Mouse (Mus musculus) forebrain, embryonic 16.5 days (tissue): Measurements from ENCODE around the gene Grik5. TPM values are rescaled to one million over a fixed set of nuclear protein-coding genes. Genes with fewer than 3 reads are reported as not detected.

Experiments used
- ATAC-seq: fragments of 200-750 bp; cut with Nextera tagmentation; 2 replicates; pipeline ENCODE4 v1.8.0; 2017; ENCODE audit warnings: mild to moderate bottlenecking, moderate library complexity
- H3K27ac ChIP-seq: fragments of 300-500 bp; sonication (generic); 2 replicates; pipeline ENCODE4 v1.5.1; 2014; ENCODE audit warnings: low read length, control low read depth
- H3K27me3 ChIP-seq: fragments of 300-500 bp; sonication (generic); replicated peaks from 2 replicates; pipeline ENCODE4 v1.6.1; 2014; ENCODE audit warnings: low read length; ENCODE audit not compliant: control insufficient read depth, insufficient read depth
- H3K36me3 ChIP-seq: fragments of 300-500 bp; sonication (generic); 2 replicates; pipeline ENCODE4 v1.6.1; 2014; ENCODE audit not compliant: control insufficient read depth, insufficient read depth
- H3K4me1 ChIP-seq: fragments of 300-500 bp; sonication (generic); replicated peaks from 2 replicates; pipeline ENCODE4 v1.6.1; 2014; ENCODE audit warnings: low read length; ENCODE audit not compliant: control insufficient read depth, insufficient read depth
- H3K4me2 ChIP-seq: fragments of 300-500 bp; sonication (generic); 2 replicates; pipeline ENCODE4 v1.6.1; 2014; ENCODE audit warnings: mild to moderate bottlenecking, low read length, control low read depth
- H3K4me3 ChIP-seq: fragments of 300-500 bp; sonication (generic); replicated peaks from 2 replicates; pipeline ENCODE4 v1.5.1; 2014; ENCODE audit warnings: mild to moderate bottlenecking, low read length, control low read depth
- H3K9ac ChIP-seq: fragments of 300-500 bp; sonication (generic); replicated peaks from 2 replicates; pipeline ENCODE4 v1.6.1; 2014; ENCODE audit warnings: low read depth, low read length, control low read depth
- H3K9me3 ChIP-seq: fragments of 300-500 bp; sonication (generic); 2 replicates; pipeline ENCODE4 v1.6.1; 2016; ENCODE audit warnings: low read length; ENCODE audit not compliant: control insufficient read depth
- WGBS: fragments of 180-500 bp; shearing (Covaris S2); extraction: QIAGEN DNeasy Blood & Tissue Kit; methylation state at CpG from one replicate; pipeline ENCODE4 v1.1.7; 2014; 5-methylcytosine and 5-hydroxymethylcytosine counted together
- polyA plus RNA-seq: library from polyadenylated mRNA; unstranded; fragments of >200 nt; fragmentation: Nextera tagmentation; extraction: Ambion mirVana; gene quantifications from 2 replicates; pipeline ENCODE4 v1.2.1, GENCODE M21; 2015

Gene Grik5
- polyA plus RNA-seq, 1 experiment from 2014 or later = 16.9 TPM

- Histone ChIP-seq H3K9me3 (no peaks in the 10 kb centered on the region; the same call in 1 of the 2 replicates), H3K36me3 (peaks cover 42% of the 10 kb centered on the region), H3K27ac (no peak overlapping the region), H3K4me1 (no peaks in the 10 kb centered on the region), H3K4me2 (no peak overlapping the region), H3K4me3 (no peak overlapping the region), H3K9ac (no peak overlapping the region), H3K27me3 (no peaks in the 10 kb centered on the region)
- no peak for ATAC-seq
- WGBS = 89% methylated on average over 14 of the region's 14 CpGs
Observed at GRCm38 (mm10) chr7:24987941-24988340, 84.2 kb downstream of the Grik5 start.

- H3K4me2 ChIP-seq = no peak overlapping the region
- no peaks in the 10 kb centered on the region for H3K27me3 ChIP-seq
- H3K9me3 ChIP-seq = no peaks in the 10 kb centered on the region; the same call in 1 of the 2 replicates
- H3K4me1 ChIP-seq = no peaks in the 10 kb centered on the region
- no peak for ATAC-seq
- H3K27ac ChIP-seq = no peak overlapping the region
- H3K4me3 ChIP-seq = no peak overlapping the region
- no peak overlapping the region for H3K9ac ChIP-seq
- peaks cover 41% of the 10 kb centered on the region for H3K36me3 ChIP-seq
- 64% methylated on average over 5 of the region's 5 CpGs for WGBS
Observed at GRCm38 (mm10) chr7:24985799-24986198, 86.3 kb downstream of the Grik5 start.

- no peak overlapping the region for H3K4me3 ChIP-seq
- peaks cover 43% of the 10 kb centered on the region for H3K36me3 ChIP-seq
- H3K27ac ChIP-seq = no peak overlapping the region
- no peak overlapping the region for H3K4me2 ChIP-seq
- H3K9me3 ChIP-seq = no peaks in the 10 kb centered on the region; the same call in 1 of the 2 replicates
- ATAC-seq = no peak
- WGBS = 91% methylated on average over 2 of the region's 2 CpGs
- no peaks in the 10 kb centered on the region for H3K4me1 ChIP-seq
- no peaks in the 10 kb centered on the region for H3K27me3 ChIP-seq
- no peak overlapping the region for H3K9ac ChIP-seq
Observed at GRCm38 (mm10) chr7:24984307-24984706, 87.8 kb downstream of the Grik5 start.

GRCm38 (mm10) chr7:24983396-24983795 is 88.8 kb downstream of the Grik5 start:
- Histone ChIP-seq H3K36me3 (peaks cover 44% of the 10 kb centered on the region), H3K4me1 (no peaks in the 10 kb centered on the region), H3K9me3 (no peaks in the 10 kb centered on the region; the same call in 1 of the 2 replicates), H3K27ac (no peak overlapping the region), H3K4me3 (no peak overlapping the region), H3K4me2 (no peak overlapping the region), H3K9ac (no peak overlapping the region), H3K27me3 (no peaks in the 10 kb centered on the region)
- ATAC-seq = no peak
- 90% methylated on average over 5 of the region's 5 CpGs for WGBS

- Histone ChIP-seq H3K4me1 (no peaks in the 10 kb centered on the region), H3K36me3 (peaks cover 39% of the 10 kb centered on the region), H3K27ac (no peak overlapping the region), H3K4me3 (no peak overlapping the region), H3K4me2 (no peak overlapping the region), H3K27me3 (no peaks in the 10 kb centered on the region), H3K9ac (no peak overlapping the region), H3K9me3 (no peaks in the 10 kb centered on the region; the same call in 1 of the 2 replicates)
- ATAC-seq = no peak
- WGBS = 86% methylated on average over 7 of the region's 7 CpGs
Observed at GRCm38 (mm10) chr7:24980439-24980838, 91.7 kb downstream of the Grik5 start.

GRCm38 (mm10) chr7:24978781-24979180 is 93.4 kb downstream of the Grik5 start:
- WGBS = 88% methylated on average over 7 of the region's 7 CpGs
- Histone ChIP-seq H3K9me3 (no peaks in the 10 kb centered on the region), H3K36me3 (peaks cover 28% of the 10 kb centered on the region), H3K4me2 (no peak overlapping the region), H3K27ac (no peak overlapping the region), H3K4me1 (no peaks in the 10 kb centered on the region), H3K4me3 (no peak overlapping the region), H3K9ac (no peak overlapping the region), H3K27me3 (no peaks in the 10 kb centered on the region)
- no peak for ATAC-seq

- Histone ChIP-seq H3K27me3 (no peaks in the 10 kb centered on the region), H3K9ac (no peak overlapping the region), H3K4me3 (no peak overlapping the region), H3K27ac (no peak overlapping the region), H3K4me2 (no peak overlapping the region), H3K36me3 (peaks cover 16% of the 10 kb centered on the region), H3K9me3 (no peaks in the 10 kb centered on the region), H3K4me1 (peaks cover 11% of the 10 kb centered on the region)
- 29% methylated on average over 9 of the region's 9 CpGs for WGBS
- ATAC-seq = no peak
Observed at GRCm38 (mm10) chr7:24974893-24975595, 97.1 kb downstream of the Grik5 start.

- no peak overlapping the region for H3K27ac ChIP-seq
- no peaks in the 10 kb centered on the region for H3K9me3 ChIP-seq
- no peaks in the 10 kb centered on the region for H3K27me3 ChIP-seq
- H3K9ac ChIP-seq = no peak overlapping the region
- H3K4me3 ChIP-seq = no peak overlapping the region
- 75% methylated on average over 5 of the region's 5 CpGs for WGBS
- no peak for ATAC-seq
- H3K4me1 ChIP-seq = peaks cover 16% of the 10 kb centered on the region
- no peak overlapping the region for H3K4me2 ChIP-seq
- H3K36me3 ChIP-seq = peaks cover 11% of the 10 kb centered on the region
Observed at GRCm38 (mm10) chr7:24973902-24974301, 98.2 kb downstream of the Grik5 start.

GRCm38 (mm10) chr7:24973208-24973607 is 98.9 kb downstream of the Grik5 start:
- Histone ChIP-seq H3K9me3 (no peaks in the 10 kb centered on the region), H3K4me3 (no peak overlapping the region), H3K4me2 (no peak overlapping the region), H3K4me1 (peaks cover 16% of the 10 kb centered on the region), H3K9ac (no peak overlapping the region), H3K27ac (no peak overlapping the region), H3K36me3 (peaks cover 6% of the 10 kb centered on the region), H3K27me3 (no peaks in the 10 kb centered on the region)
- WGBS = 81% methylated on average over 4 of the region's 4 CpGs
- no peak for ATAC-seq
